Mouse (Mus musculus): ENCODE measurements around the gene 4932415D10Rik.

The 4932415D10Rik gene

GRCm38 (mm10) chr10:82316482-82316881 is at the start of gene 4932415D10Rik:
Gene 4932415D10Rik (minus strand): TSS chr10:82316582.
- in situ Hi-C loops (cut with MboI; ENCODE audit: low pct_unique_long_range_greater_than_20kb in 1 of 2, low sequenced_read_pairs in 2 of 2, unreplicated experiment in 1 of 2) = no loop called here

GRCm38 (mm10) chr10:82361911-82362310 is 45.5 kb upstream of the 4932415D10Rik start:
- in situ Hi-C loops (cut with MboI; ENCODE audit: low pct_unique_long_range_greater_than_20kb in 1 of 2, low sequenced_read_pairs in 2 of 2, unreplicated experiment in 1 of 2) = no loop called here

- in situ Hi-C loops (cut with MboI; ENCODE audit: low pct_unique_long_range_greater_than_20kb in 1 of 2, low sequenced_read_pairs in 2 of 2, unreplicated experiment in 1 of 2) = no loop called here
These were observed 39.0 kb upstream of the 4932415D10Rik start for GRCm38 (mm10) chr10:82355401-82355800.

GRCm38 (mm10) chr10:82354083-82355010 is 38.0 kb upstream of the 4932415D10Rik start, which contains the start of gene Gm4924:
Gene Gm4924 (plus strand): TSS chr10:82354255.
- in situ Hi-C loops (cut with MboI; ENCODE audit: low pct_unique_long_range_greater_than_20kb in 1 of 2, low sequenced_read_pairs in 2 of 2, unreplicated experiment in 1 of 2) = no loop called here

- in situ Hi-C loops (cut with MboI; ENCODE audit: low pct_unique_long_range_greater_than_20kb in 1 of 2, low sequenced_read_pairs in 2 of 2, unreplicated experiment in 1 of 2) = no loop called here
These were observed 13.4 kb upstream of the 4932415D10Rik start for GRCm38 (mm10) chr10:82329826-82330225.

GRCm38 (mm10) chr10:82320134-82320533 is 3.8 kb upstream of the 4932415D10Rik start:
- in situ Hi-C loops (cut with MboI; ENCODE audit: low pct_unique_long_range_greater_than_20kb in 1 of 2, low sequenced_read_pairs in 2 of 2, unreplicated experiment in 1 of 2) = no loop called here

- in situ Hi-C loops (cut with MboI; ENCODE audit: low pct_unique_long_range_greater_than_20kb in 1 of 2, low sequenced_read_pairs in 2 of 2, unreplicated experiment in 1 of 2) = no loop called here
These were observed 19.9 kb downstream of the 4932415D10Rik start for GRCm38 (mm10) chr10:82296440-82296839.

- in situ Hi-C loops (cut with MboI; ENCODE audit: low pct_unique_long_range_greater_than_20kb in 1 of 2, low sequenced_read_pairs in 2 of 2, unreplicated experiment in 1 of 2) = no loop called here
These were observed 59.1 kb downstream of the 4932415D10Rik start for GRCm38 (mm10) chr10:82257331-82257730.

GRCm38 (mm10) chr10:82245021-82245420 is 71.4 kb downstream of the 4932415D10Rik start:
- in situ Hi-C loops (cut with MboI; ENCODE audit: low pct_unique_long_range_greater_than_20kb in 1 of 2, low sequenced_read_pairs in 2 of 2, unreplicated experiment in 1 of 2) = no loop called here

- in situ Hi-C loops (cut with MboI; ENCODE audit: low pct_unique_long_range_greater_than_20kb in 1 of 2, low sequenced_read_pairs in 2 of 2, unreplicated experiment in 1 of 2) = no loop called here
These were observed 75.0 kb downstream of the 4932415D10Rik start for GRCm38 (mm10) chr10:82241401-82241788.

- in situ Hi-C loops (cut with MboI; ENCODE audit: low pct_unique_long_range_greater_than_20kb in 1 of 2, low sequenced_read_pairs in 2 of 2, unreplicated experiment in 1 of 2) = no loop called here
These were observed 75.5 kb downstream of the 4932415D10Rik start, which contains the start of gene Zfp938 for GRCm38 (mm10) chr10:82240742-82241400. Gene Zfp938 (minus strand): TSS chr10:82241280.
